Mouse (Mus musculus): ENCODE data around the gene Spink4. TPM values are rescaled to one million over a fixed set of nuclear protein-coding genes. Genes with fewer than 3 reads are reported as not detected.
A peak's percentile ranks its signal among the peaks of the same experiment; 100 is the strongest.

Gene Spink4
- 8.9 and 10.4 TPM in 2 replicates for polyA plus RNA-seq (2016; fragmentation: Nextera tagmentation; extraction: Ambion mirVana)

DNA sequence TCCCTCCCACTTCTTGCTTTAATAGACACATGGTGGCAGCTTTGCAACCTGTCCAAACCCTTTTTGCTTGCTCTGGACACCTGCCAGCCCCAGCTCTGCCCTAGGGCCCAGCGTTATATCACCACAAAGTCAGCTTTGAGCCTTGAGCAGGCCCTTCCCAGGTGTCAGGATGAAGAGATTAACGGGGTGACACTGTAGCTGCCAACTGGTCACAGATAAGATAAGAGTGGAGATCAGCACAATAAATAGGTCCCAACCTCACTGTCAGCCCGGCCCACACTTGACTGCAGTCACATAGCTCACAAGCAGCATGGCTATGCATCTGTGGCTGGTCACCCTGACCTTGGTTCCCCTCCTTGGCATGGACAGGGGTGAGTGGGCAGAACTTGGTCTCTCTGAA lies at the start of gene Spink4:
Spink4 (plus strand) TSS at position 268 of the 400 bp plus-strand sequence.
- Histone ChIP-seq H3K4me1 (replicated peaks) (peaks cover 14% of the 10 kb centered on the region), H3K4me3 (no peak within 1 kb of the TSS), H3K27me3 (replicated peaks) (no peaks in the 10 kb centered on the region), H3K9me3 (replicated peaks) (no peaks in the 10 kb centered on the region), H3K4me2 (no peak within 1 kb of the TSS), H3K27ac (ENCODE audit: poor library complexity, severe bottlenecking) (peak within 1 kb of the TSS; percentile 47), H3K36me3 (no peaks in the 10 kb centered on the region), H3K9ac (no peak within 1 kb of the TSS)
- peak; percentile 59 for ATAC-seq (ENCODE audit: insufficient number of reproducible peaks, low FRiP score)
- 11% methylated on average over 3 of the region's 3 CpGs for WGBS

DNA sequence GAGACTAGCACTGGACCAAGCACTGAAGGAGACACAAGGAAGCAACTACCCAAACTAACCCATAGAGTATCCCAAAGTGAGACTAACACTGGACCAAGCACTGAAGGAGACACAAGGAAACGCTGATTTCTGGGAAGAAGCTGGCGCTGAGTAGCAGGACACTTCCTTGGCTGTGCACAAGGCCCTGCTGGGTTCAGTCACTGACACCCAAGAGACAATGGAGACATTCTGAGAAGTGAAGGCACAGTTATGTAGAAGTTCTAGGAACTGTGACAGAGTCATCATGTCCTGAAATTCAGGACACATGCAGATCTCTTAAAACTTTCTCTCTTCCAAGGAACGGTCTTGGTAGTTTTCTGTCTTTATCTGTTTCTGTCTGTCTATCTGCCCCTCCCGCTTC lies 49.6 kb upstream of the Spink4 start:
- no peak for ATAC-seq (ENCODE audit: insufficient number of reproducible peaks, low FRiP score)
- 65% methylated on average over 4 of the region's 4 CpGs for WGBS
- H3K9ac ChIP-seq, result no peak overlapping the region
- H3K4me3 ChIP-seq, result no peak overlapping the region
- peaks cover 27% of the 10 kb centered on the region for H3K4me1 ChIP-seq (replicated peaks)
- H3K27ac ChIP-seq (ENCODE audit: poor library complexity, severe bottlenecking), result no peak overlapping the region
- no peaks in the 10 kb centered on the region for H3K9me3 ChIP-seq (replicated peaks)
- H3K27me3 ChIP-seq (replicated peaks), result no peaks in the 10 kb centered on the region
- H3K36me3 ChIP-seq, result no peaks in the 10 kb centered on the region
- no peak overlapping the region for H3K4me2 ChIP-seq

DNA sequence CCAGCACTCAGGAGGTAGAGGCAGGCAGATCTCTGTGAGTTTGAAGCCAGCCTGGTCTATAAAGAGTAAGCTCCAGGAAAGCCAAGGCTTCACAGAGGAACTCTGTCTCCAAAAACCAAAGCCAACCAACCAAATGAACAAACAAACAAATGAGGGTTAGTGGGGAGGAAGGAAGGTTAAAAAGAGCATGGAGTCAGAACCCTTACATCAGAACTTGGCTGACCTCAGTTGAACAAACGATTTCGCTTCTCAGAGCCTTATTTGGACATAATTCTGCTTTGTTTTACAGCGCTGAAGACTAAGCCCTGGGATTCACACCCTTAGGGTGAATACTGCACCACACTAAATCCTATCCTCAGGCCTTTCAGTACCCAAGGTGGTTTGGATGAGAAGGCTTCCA lies 47.7 kb upstream of the Spink4 start:
- Histone ChIP-seq H3K4me3 (no peak overlapping the region), H3K27me3 (replicated peaks) (no peaks in the 10 kb centered on the region), H3K4me2 (no peak overlapping the region), H3K4me1 (replicated peaks) (peaks cover 41% of the 10 kb centered on the region), H3K36me3 (no peaks in the 10 kb centered on the region), H3K27ac (ENCODE audit: poor library complexity, severe bottlenecking) (no peak overlapping the region), H3K9me3 (replicated peaks) (no peaks in the 10 kb centered on the region), H3K9ac (no peak overlapping the region)
- 88% methylated on average over 3 of the region's 3 CpGs for WGBS
- no peak for ATAC-seq (ENCODE audit: insufficient number of reproducible peaks, low FRiP score)

DNA sequence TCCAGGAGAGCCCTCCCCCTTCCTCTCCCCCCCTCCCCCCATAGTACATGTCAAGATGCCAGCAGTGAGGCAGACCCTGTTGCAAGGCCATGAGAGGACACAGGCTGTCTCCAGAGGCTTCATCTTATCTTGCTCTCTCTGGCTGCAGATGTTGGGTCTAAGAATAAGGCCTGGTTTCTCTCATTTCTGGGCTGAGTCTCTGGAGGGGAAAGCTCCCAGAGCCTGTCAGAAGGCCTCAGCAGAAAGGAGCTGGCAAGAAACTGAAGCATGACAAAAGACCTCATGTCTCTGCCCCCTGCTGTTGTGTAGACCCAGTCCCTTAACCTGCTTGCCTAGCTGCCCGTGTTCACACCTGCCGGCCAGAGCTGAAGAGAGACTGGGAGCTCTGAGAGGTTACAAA lies 46.5 kb upstream of the Spink4 start:
- Histone ChIP-seq H3K4me1 (replicated peaks) (peaks cover 51% of the 10 kb centered on the region), H3K27ac (ENCODE audit: poor library complexity, severe bottlenecking) (peak overlapping the region; percentile 62), H3K9ac (no peak overlapping the region), H3K4me3 (no peak overlapping the region), H3K4me2 (no peak overlapping the region), H3K36me3 (no peaks in the 10 kb centered on the region), H3K9me3 (replicated peaks) (no peaks in the 10 kb centered on the region), H3K27me3 (replicated peaks) (no peaks in the 10 kb centered on the region)
- WGBS, result 32% methylated on average over 2 of the region's 2 CpGs
- ATAC-seq (ENCODE audit: insufficient number of reproducible peaks, low FRiP score), result peak; percentile 31; the same call in 1 of the 2 replicates

DNA sequence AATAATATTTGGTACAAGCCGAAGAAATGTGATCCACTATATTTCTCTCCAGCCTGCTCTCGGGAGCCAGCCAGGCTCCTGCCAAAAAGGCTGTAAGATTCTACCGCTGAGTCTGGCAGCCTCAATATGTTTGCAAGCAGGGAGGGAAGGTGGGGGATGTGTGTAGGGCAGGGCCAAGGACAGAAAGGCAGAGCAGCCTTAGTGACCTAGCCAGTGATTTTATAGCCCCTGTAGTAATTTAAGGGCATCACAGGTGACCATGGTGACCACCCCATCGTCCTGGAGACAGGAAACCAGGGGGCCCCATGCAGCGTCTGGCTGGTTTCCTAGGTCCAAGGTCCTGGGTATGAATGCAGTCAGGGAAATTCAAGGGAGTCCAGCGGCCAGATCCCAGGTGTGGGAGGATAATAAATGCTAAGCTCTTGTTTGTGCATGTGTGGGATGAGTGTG lies 45.7 kb upstream of the Spink4 start:
- H3K9me3 ChIP-seq (replicated peaks), result no peaks in the 10 kb centered on the region

DNA sequence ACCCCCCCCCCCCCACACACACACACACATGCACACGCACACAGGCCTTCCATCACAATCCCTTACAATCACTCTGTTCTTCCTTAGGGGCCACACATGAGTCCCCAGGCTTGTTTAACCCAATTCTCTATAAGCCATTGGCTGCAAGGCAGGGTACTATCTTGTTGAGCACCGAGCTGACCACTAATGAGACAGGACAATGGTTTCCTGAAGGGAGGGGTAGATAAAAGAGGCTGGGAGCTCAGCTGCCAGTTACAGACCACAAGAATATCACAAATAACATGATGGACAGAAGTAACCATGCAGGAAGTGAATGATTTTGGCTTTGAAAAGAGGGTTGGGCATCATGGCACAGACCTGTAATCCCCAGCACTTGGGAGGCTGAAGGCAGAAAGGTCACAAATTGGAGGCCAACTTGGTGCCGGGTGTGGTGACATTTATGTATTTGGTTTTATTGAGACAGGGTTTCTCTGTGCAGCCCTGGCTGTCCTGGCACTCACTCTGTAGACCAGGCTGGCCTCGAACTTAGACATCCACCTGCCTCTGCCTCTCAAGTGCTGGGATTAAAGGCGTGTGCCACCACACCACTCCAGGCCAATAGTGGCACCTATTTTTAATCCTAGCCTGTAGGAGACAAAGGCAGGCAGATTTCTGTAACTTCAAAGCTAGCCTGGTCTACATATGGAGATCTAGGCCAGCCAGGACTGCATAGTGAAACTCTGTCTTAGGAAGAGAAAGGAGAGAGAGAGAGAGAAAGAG lies 44.9 kb upstream of the Spink4 start:
- 0 out of 2 replicates have a peak overlapping the region, but pooled peaks have one; percentile 38 for H3K9ac ChIP-seq
- no peak for ATAC-seq (ENCODE audit: insufficient number of reproducible peaks, low FRiP score)
- H3K4me1 ChIP-seq (replicated peaks), result peaks cover 51% of the 10 kb centered on the region

More for the DNA sequence above, 45.7 kb upstream of the Spink4 start:
- peak overlapping the region; percentile 62; the same call in 1 of the 2 replicates for H3K27ac ChIP-seq (ENCODE audit: poor library complexity, severe bottlenecking)
- peaks cover 51% of the 10 kb centered on the region for H3K4me1 ChIP-seq (replicated peaks)
- WGBS, result 34% methylated on average over 6 of the region's 6 CpGs
- H3K9ac ChIP-seq, result peak overlapping the region; percentile 38; the same call in 1 of the 2 replicates
- no peaks in the 10 kb centered on the region for H3K36me3 ChIP-seq
- H3K4me2 ChIP-seq, result no peak overlapping the region
- no peaks in the 10 kb centered on the region for H3K27me3 ChIP-seq (replicated peaks)
- no peak overlapping the region for H3K4me3 ChIP-seq
- ATAC-seq (ENCODE audit: insufficient number of reproducible peaks, low FRiP score), result no peak

DNA sequence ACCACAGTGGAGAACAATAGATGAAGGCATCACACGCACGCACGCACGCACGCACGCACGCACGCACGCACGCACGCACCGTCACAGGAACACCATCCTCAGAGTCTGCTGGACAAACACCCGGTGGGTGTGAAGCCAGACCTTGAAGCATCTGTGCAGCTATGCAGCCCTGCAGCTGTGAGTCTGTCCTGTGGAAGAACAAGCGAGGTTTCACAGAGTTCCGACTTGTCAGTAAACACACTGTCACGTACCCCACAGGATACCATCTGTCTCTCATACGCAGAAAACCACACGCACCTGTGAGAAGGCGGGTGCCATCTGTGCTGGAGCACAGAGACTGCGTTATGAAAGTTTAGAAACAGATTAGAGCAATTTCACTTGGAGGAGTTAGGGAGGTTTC lies 44.0 kb upstream of the Spink4 start:
- peaks cover 51% of the 10 kb centered on the region for H3K4me1 ChIP-seq (replicated peaks)
- H3K27me3 ChIP-seq (replicated peaks), result no peaks in the 10 kb centered on the region
- no peak overlapping the region for H3K27ac ChIP-seq (ENCODE audit: poor library complexity, severe bottlenecking)
- no peak overlapping the region for H3K4me2 ChIP-seq
- H3K36me3 ChIP-seq, result no peaks in the 10 kb centered on the region
- ATAC-seq (ENCODE audit: insufficient number of reproducible peaks, low FRiP score), result no peak
- WGBS, result 95% methylated on average over 20 of the region's 20 CpGs
- no peak overlapping the region for H3K4me3 ChIP-seq
- no peaks in the 10 kb centered on the region for H3K9me3 ChIP-seq (replicated peaks)
- no peak overlapping the region for H3K9ac ChIP-seq

More for the DNA sequence above, 44.9 kb upstream of the Spink4 start:
- 73% methylated on average over 5 of the region's 5 CpGs for WGBS
- Histone ChIP-seq H3K9me3 (replicated peaks) (no peaks in the 10 kb centered on the region), H3K36me3 (no peaks in the 10 kb centered on the region), H3K4me2 (no peak overlapping the region), H3K27ac (ENCODE audit: poor library complexity, severe bottlenecking) (no peak overlapping the region), H3K4me3 (no peak overlapping the region), H3K27me3 (replicated peaks) (no peaks in the 10 kb centered on the region)

DNA sequence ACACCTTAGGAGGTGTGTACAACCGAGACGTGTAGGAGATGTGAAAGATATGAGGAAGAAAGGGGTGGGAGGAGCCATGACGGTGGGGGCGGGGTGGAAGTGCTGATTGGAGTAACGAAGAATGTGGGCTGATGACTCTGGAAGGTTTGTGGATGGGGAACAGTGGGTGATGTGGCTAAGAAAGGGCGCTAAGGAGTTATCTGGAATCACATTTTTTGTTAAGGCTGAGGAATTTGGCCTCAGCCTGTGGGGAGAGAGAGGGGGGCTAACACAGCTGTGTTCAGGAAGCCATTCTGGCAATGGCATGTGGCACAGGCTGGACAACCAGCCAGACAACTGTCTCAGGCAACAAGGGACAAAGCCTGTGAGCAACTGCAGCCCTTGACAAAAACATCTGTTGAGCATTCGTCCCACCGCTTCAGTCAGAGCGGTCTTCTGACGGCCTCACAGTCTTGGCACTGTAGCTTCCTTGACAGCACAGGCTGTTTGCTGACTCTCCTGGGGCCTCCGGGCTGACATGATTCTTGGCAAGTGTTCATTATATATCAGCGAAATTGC lies 43.0 kb upstream of the Spink4 start:
- Histone ChIP-seq H3K36me3 (no peaks in the 10 kb centered on the region), H3K4me2 (peak overlapping the region; percentile 51), H3K4me3 (0 out of 2 replicates have a peak overlapping the region, but pooled peaks have one; percentile 5), H3K27ac (ENCODE audit: poor library complexity, severe bottlenecking) (peak overlapping the region; percentile 79), H3K4me1 (replicated peaks) (peaks cover 51% of the 10 kb centered on the region), H3K9ac (0 out of 2 replicates have a peak overlapping the region, but pooled peaks have one; percentile 14), H3K27me3 (replicated peaks) (no peaks in the 10 kb centered on the region), H3K9me3 (replicated peaks) (no peaks in the 10 kb centered on the region)
- peak; percentile 64 for ATAC-seq (ENCODE audit: insufficient number of reproducible peaks, low FRiP score)
- WGBS, result 19% methylated on average over 12 of the region's 12 CpGs

DNA sequence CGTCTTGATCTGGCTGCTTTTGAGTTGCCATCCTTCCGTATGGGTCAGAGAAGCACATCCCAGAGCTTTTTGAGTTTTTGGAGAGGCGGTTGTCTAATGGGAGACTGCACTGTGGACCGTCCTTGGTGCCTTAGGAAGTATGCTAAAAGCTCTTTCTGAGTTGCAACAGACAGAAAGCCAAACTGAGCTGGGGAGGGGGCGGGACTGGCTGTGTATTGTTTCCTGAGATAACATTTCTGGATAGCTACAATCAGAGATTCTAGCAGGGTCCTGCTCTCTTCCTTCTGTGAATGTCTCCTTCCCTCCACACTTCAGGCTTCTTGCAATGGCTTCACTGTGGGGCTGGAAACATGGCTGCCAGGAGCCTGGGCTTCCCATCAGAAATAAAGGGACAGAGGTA lies 42.3 kb upstream of the Spink4 start:
- Histone ChIP-seq H3K4me3 (no peak overlapping the region), H3K9ac (no peak overlapping the region), H3K27ac (ENCODE audit: poor library complexity, severe bottlenecking) (peak overlapping the region; percentile 79), H3K4me2 (peak overlapping the region; percentile 51), H3K9me3 (replicated peaks) (no peaks in the 10 kb centered on the region), H3K27me3 (replicated peaks) (no peaks in the 10 kb centered on the region), H3K36me3 (no peaks in the 10 kb centered on the region), H3K4me1 (replicated peaks) (peaks cover 51% of the 10 kb centered on the region)
- WGBS, result 56% methylated on average over 5 of the region's 5 CpGs
- no peak for ATAC-seq (ENCODE audit: insufficient number of reproducible peaks, low FRiP score)

DNA sequence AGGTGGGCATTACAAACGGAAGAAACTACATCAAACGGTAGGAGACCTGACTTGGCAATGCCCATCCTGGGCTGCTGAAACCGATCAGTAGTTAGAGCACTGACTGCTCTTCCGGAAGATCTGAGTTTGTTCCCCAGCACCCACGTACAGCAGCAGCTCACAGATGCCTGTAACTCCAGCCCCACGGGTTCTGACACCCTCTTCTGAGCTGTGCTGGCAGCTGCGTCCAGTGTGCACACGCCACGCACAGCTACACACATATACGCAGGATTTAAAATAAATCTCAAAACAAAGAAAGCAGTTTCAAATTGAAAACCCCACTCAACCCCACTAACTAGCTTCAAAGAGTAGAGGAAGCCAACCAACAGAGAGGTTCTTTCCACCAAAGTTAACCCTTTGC lies 36.7 kb upstream of the Spink4 start:
- ATAC-seq (ENCODE audit: insufficient number of reproducible peaks, low FRiP score), result no peak
- H3K36me3 ChIP-seq, result no peaks in the 10 kb centered on the region

DNA sequence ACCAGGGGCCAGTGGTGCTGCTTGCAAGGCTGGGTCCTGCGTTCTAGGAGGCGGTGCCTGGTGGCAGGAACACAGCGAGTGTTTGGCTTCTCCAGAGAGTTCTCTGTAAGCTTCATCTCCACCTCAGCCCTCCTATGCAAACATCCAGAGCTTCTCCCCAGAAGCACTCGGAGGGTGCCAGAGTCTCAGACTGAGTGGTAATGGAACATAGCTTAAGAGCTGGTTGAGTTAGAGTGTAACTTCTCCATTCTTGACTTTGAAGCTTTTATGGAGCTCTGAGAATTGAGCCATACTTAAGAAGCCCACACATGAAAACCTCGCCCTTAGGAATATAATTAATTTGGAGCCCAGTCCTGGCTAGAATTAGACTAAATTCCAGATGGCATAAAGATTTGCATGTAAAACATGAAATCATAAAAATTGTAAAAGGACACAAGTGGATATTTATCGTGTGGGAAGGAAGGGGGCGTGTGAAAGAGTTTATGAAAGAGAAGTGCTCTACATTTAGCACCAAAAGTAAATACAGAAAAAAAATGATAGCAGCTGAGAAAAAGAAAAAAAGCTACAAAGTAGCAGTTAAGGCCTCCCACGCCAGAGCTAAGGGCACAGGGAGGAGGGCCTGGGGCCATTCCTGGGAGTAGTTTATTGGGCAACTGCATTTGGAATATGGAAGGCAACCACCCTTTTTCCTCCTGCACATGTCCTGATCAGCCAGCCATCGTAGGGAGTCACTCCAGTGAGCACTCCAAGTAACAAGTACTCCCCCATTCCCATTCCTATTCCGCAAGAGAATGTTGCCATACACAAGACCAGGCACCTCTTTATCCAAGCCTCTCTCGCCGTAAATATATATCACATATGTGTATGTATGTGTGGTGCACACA lies 35.3 kb upstream of the Spink4 start:
- Histone ChIP-seq H3K27ac (ENCODE audit: poor library complexity, severe bottlenecking) (no peak overlapping the region), H3K9ac (no peak overlapping the region), H3K27me3 (replicated peaks) (no peaks in the 10 kb centered on the region), H3K4me3 (no peak overlapping the region), H3K36me3 (no peaks in the 10 kb centered on the region), H3K4me2 (no peak overlapping the region), H3K4me1 (replicated peaks) (peaks cover 6% of the 10 kb centered on the region), H3K9me3 (replicated peaks) (no peaks in the 10 kb centered on the region)
- no peak for ATAC-seq (ENCODE audit: insufficient number of reproducible peaks, low FRiP score)
- WGBS, result 82% methylated on average over 12 of the region's 12 CpGs

More for the DNA sequence above, 36.7 kb upstream of the Spink4 start:
- no peak overlapping the region for H3K4me3 ChIP-seq
- no peak overlapping the region for H3K27ac ChIP-seq (ENCODE audit: poor library complexity, severe bottlenecking)
- H3K4me1 ChIP-seq (replicated peaks), result no peaks in the 10 kb centered on the region; the same call in 1 of the 2 replicates
- H3K27me3 ChIP-seq (replicated peaks), result no peaks in the 10 kb centered on the region
- no peak overlapping the region for H3K9ac ChIP-seq
- no peaks in the 10 kb centered on the region for H3K9me3 ChIP-seq (replicated peaks)
- 86% methylated on average over 10 of the region's 10 CpGs for WGBS
- no peak overlapping the region for H3K4me2 ChIP-seq
